Mouse (Mus musculus) stomach, embryonic 15.5 days (tissue): ENCODE measurements around the gene BC030867. TPM values are rescaled to one million over a fixed set of nuclear protein-coding genes. Genes with fewer than 3 reads are reported as not detected.
"Not testable (repeated sequence)": the region's sequence is repeated elsewhere in the genome, so short reads cannot be mapped to it uniquely, and the experiment has no call there.

ENCODE experiments used
- ATAC-seq: fragments of 200-750 bp; cut with Nextera tagmentation; 2 replicates; pipeline ENCODE4 v1.8.0; 2017; ENCODE audit warnings: low read depth, moderate number of reproducible peaks, moderate TSS enrichment; ENCODE audit not compliant: insufficient read depth, low FRiP score
- H3K27ac ChIP-seq: fragments of 300-500 bp; sonication (generic); 2 replicates; pipeline ENCODE4 v1.5.1; 2015; ENCODE audit warnings: mild to moderate bottlenecking, inconsistent platforms
- H3K27me3 ChIP-seq: fragments of 300-500 bp; sonication (generic); replicated peaks from 2 replicates; pipeline ENCODE4 v1.6.1; 2015; ENCODE audit warnings: inconsistent platforms
- H3K36me3 ChIP-seq: fragments of 300-500 bp; sonication (generic); 2 replicates; pipeline ENCODE4 v1.6.1; 2015; ENCODE audit warnings: inconsistent platforms
- H3K4me1 ChIP-seq: fragments of 300-500 bp; sonication (generic); 2 replicates; pipeline ENCODE4 v1.6.1; 2015; ENCODE audit warnings: inconsistent platforms
- H3K4me2 ChIP-seq: fragments of 300-500 bp; sonication (generic); 2 replicates; pipeline ENCODE4 v1.6.1; 2015; ENCODE audit warnings: mild to moderate bottlenecking, inconsistent platforms
- H3K4me3 ChIP-seq: fragments of 300-500 bp; sonication (generic); replicated peaks from 2 replicates; pipeline ENCODE4 v1.5.1; 2015; ENCODE audit warnings: inconsistent platforms
- H3K9ac ChIP-seq: fragments of 300-500 bp; sonication (generic); 2 replicates; pipeline ENCODE4 v1.6.1; 2015; ENCODE audit warnings: inconsistent platforms
- H3K9me3 ChIP-seq: fragments of 300-500 bp; sonication (generic); 2 replicates; pipeline ENCODE4 v1.6.1; 2016; ENCODE audit warnings: inconsistent platforms
- WGBS: fragments of 180-500 bp; shearing (Covaris S2); methylation state at CpG from one replicate; pipeline ENCODE4 v1.1.7; 2015; 5-methylcytosine and 5-hydroxymethylcytosine counted together
- polyA plus RNA-seq: library from polyadenylated mRNA; unstranded; fragments of >200 nt; fragmentation: Nextera tagmentation; extraction: Ambion mirVana; gene quantifications from 2 replicates; pipeline ENCODE4 v1.2.1, GENCODE M21; 2015

BC030867 gene
- polyA plus RNA-seq, 1 experiment from 2014 or later: 11.4 TPM

DNA sequence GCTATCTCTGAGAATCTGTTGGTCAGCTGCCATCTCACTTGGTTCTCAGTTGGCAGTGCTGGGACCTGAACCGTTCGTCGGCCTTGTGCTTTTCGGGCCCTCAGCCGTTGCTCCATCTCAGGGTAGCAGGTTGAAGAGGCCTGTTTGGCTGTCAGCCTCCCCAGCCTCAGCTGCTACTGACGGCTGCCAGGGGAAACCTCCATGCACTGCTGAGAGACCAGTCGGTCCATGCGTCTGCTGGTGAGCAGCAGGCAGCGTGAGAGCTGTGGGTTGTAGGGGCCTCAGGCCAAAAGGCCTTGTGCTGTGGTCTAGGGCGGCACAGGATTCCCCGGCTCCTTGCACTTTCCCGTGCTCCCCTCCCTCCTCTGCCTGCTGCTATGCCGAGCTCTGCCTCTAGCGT is 17.1 kb downstream of the BC030867 start:
- H3K9ac ChIP-seq: no peak overlapping the region
- no peak overlapping the region for H3K4me3 ChIP-seq
- no peak for ATAC-seq
- H3K4me1 ChIP-seq: peaks cover 5% of the 10 kb centered on the region; the same call in 1 of the 2 replicates
- no peaks in the 10 kb centered on the region for H3K27me3 ChIP-seq
- no peak overlapping the region for H3K4me2 ChIP-seq
- no peaks in the 10 kb centered on the region for H3K9me3 ChIP-seq
- H3K36me3 ChIP-seq: no peaks in the 10 kb centered on the region
- WGBS: 71% methylated on average over 14 of the region's 14 CpGs
- no peak overlapping the region for H3K27ac ChIP-seq

DNA sequence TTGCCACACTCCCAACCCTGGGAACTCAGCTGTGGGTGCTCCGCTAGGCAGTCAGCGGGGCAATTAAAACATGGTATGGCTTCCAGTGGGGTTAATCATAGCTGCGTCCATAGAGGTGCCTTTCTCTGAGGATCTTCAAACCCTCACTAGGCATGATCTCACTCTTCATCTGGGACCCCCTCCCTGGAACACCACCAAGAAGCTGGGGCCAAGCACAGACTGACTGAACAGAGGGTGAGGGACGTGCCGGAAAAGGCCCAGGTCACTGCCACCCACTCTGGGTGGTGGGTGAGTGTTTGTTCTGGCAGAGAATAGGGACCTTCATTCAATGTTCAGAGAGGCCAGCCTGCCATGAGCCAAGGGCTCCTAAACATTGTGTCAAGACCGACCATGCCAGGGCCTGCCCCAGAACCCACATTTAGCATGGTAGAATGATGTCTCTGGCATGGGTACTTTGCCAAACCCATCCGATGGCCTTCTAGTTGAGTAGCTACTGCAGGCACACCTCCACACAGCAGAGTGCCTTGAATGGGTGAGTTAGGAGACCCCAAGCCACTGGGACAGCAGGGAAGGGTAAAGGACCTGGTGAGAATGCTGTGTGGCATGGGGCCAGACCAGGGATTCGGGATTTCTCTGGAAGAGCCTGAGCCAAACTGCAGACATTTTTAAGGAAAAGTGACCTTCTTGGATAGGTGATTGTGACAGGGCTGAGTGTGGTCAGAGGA is 18.1 kb downstream of the BC030867 start:
- WGBS: 89% methylated on average over 8 of the region's 8 CpGs
- Histone ChIP-seq H3K9me3 (no peaks in the 10 kb centered on the region), H3K27ac (no peak overlapping the region), H3K36me3 (no peaks in the 10 kb centered on the region), H3K9ac (no peak overlapping the region), H3K4me3 (no peak overlapping the region), H3K27me3 (no peaks in the 10 kb centered on the region), H3K4me2 (no peak overlapping the region), H3K4me1 (peaks cover 5% of the 10 kb centered on the region; the same call in 1 of the 2 replicates)
- ATAC-seq: no peak

DNA sequence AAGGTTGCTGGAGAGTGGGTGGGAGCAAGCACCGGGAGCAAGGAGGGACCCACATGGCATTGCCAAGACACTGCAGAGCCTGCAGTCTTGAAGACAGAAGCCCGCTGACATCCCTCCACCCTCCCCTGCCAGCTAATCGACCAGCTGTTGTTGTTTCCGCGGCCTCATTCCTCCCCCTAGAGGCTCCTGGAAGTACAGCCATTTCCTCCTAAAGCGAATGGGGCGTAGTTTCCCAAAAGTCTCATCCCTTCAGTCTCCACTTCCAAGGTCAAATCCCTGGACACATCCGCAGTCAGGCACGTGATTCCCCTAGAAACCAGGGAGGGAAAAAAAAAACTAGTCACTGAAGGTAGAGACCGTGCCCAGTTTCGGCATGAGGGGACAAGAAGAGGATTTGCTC is 18.8 kb downstream of the BC030867 start:
- 0 out of 2 replicates have a peak overlapping the region, but pooled peaks have one; percentile 19 for H3K4me2 ChIP-seq
- no peaks in the 10 kb centered on the region for H3K27me3 ChIP-seq
- peaks cover 5% of the 10 kb centered on the region; the same call in 1 of the 2 replicates for H3K4me1 ChIP-seq
- no peak; the same call in 1 of the 2 replicates for ATAC-seq
- H3K9me3 ChIP-seq: no peaks in the 10 kb centered on the region
- no peak overlapping the region for H3K9ac ChIP-seq
- no peak overlapping the region for H3K27ac ChIP-seq
- H3K36me3 ChIP-seq: no peaks in the 10 kb centered on the region
- 7% methylated on average over 11 of the region's 11 CpGs for WGBS
- H3K4me3 ChIP-seq: no peak overlapping the region

DNA sequence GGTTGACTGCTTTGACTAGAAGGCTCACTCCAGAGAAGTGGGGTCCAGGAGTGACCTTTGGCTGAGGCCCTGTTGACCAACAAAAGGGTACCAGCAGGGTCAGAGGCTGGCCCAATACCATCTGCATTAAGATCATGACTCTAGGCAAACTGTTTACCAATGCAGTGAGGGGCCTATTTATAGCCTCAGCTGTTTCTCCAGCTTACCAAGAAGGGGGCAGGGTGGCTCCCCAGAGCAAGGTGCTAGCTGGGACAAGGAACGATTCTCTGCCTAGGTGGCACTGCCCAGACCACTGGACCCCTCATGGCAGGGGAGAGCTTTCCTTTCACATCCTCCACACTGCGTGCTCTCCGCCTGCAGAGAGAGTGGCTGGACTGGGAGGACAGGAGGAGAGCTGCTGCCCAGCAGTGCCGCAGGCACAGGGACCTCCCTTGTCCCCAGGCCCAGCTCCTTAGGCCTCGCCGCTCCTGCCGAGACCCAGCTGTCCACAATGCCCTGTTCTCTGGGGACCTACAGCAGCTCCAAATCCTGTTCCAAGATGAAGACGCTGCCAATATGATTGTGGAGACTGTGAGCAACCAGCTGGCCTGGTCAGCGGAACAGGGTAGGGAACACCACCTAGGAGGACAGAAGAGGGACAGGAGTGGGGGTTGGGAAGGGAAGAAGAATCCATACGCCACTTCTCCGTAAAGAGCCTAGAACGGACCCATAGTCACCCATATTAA is 20.0 kb downstream of the BC030867 start, which contains the start of gene Asb16:
Gene Asb16 (plus strand): TSS at position 224 of the 725 bp plus-strand sequence.
- Histone ChIP-seq H3K4me2 (no peak within 1 kb of the TSS), H3K4me3 (no peak within 1 kb of the TSS), H3K9me3 (no peaks in the 10 kb centered on the region), H3K4me1 (peaks cover 5% of the 10 kb centered on the region; the same call in 1 of the 2 replicates), H3K27me3 (no peaks in the 10 kb centered on the region), H3K36me3 (no peaks in the 10 kb centered on the region), H3K27ac (no peak within 1 kb of the TSS), H3K9ac (no peak within 1 kb of the TSS)
- 87% methylated on average over 12 of the region's 12 CpGs for WGBS
- ATAC-seq: no peak

DNA sequence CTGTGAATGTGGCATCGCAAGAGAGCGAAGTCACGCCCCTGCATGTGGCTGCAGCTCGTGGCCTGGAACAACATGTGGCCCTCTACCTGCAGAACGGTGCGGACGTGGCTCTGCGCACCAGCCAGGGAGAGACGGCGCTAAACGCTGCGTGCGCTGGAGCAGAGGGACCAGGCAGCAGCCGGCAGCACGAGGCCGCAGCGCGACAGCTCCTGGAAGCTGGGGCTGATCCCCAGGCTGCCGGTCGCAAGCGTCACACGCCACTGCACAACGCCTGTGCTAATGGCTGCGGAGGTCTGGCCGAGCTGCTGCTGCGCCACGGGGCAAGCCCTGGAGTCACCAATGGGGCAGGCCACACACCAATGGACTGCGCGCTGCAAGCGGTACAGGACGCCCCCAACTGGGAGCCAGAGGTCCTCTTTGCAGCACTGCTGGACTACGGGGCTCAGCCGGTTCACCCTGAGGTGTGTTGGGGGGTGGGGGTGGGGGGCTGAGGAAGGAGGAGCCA is 27.8 kb downstream of the BC030867 start:
- no peaks in the 10 kb centered on the region for H3K36me3 ChIP-seq
- H3K4me2 ChIP-seq: peak overlapping the region; percentile 72
- H3K27ac ChIP-seq: no peak overlapping the region
- H3K4me3 ChIP-seq: peak overlapping the region; percentile 34
- ATAC-seq: peak; percentile 75
- H3K27me3 ChIP-seq: no peaks in the 10 kb centered on the region
- under 1% methylated on average over 33 of the region's 33 CpGs for WGBS
- no peaks in the 10 kb centered on the region for H3K9me3 ChIP-seq
- H3K4me1 ChIP-seq: peaks cover 13% of the 10 kb centered on the region; the same call in 1 of the 2 replicates
- H3K9ac ChIP-seq: peak overlapping the region; percentile 21; the same call in 1 of the 2 replicates

DNA sequence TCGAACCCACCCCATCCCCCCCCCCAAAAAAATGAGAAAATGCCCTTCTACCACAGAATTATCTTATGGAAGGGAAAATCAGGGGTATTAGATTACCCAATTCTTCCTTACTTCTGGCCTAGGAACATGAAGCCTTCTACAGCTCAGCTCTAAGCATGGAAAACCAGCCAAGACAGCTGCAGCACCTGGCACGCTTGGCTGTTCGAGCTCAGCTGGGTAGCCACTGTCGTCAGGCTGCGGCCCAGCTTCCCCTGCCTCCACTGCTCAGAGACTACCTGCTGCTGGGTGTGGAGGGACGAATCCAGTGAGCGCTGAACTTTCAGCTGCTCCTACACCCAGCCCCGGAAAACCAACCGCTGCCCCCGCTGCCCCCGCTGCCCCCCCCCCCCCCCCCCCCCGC is 29.1 kb downstream of the BC030867 start:
- Histone ChIP-seq H3K36me3 (no peaks in the 10 kb centered on the region), H3K4me1 (peaks cover 13% of the 10 kb centered on the region; the same call in 1 of the 2 replicates), H3K27ac (no peak overlapping the region), H3K4me3 (no peak overlapping the region), H3K9ac (no peak overlapping the region), H3K9me3 (no peaks in the 10 kb centered on the region), H3K27me3 (no peaks in the 10 kb centered on the region), H3K4me2 (no peak overlapping the region)
- WGBS: 71% methylated on average over 11 of the region's 12 CpGs
- no peak for ATAC-seq

DNA sequence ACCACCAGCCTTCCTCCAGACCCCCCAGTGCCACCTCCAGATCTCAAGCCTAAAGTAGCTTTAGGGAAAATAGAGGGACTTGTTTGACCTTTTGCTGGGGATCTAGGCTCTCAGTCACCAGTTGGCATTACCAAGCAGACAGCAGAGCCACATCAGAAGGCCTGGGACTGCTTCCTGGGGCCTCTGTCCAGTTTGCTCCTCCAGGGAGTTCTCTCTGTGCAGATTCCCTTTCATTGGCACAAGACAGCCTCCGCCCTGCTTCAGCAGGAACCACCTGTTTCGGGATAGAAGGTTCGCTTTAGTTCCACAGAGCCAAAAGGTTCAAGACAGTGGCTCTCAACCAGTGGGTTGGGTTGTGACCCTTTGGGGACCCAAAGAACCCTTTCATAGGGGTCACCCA is 30.9 kb downstream of the BC030867 start:
- Histone ChIP-seq H3K27me3 (no peaks in the 10 kb centered on the region), H3K4me1 (peaks cover 13% of the 10 kb centered on the region; the same call in 1 of the 2 replicates), H3K36me3 (no peaks in the 10 kb centered on the region), H3K4me2 (no peak overlapping the region), H3K9me3 (no peaks in the 10 kb centered on the region), H3K27ac (no peak overlapping the region), H3K4me3 (no peak overlapping the region), H3K9ac (no peak overlapping the region)
- 82% methylated on average over 3 of the region's 3 CpGs for WGBS
- no peak for ATAC-seq

DNA sequence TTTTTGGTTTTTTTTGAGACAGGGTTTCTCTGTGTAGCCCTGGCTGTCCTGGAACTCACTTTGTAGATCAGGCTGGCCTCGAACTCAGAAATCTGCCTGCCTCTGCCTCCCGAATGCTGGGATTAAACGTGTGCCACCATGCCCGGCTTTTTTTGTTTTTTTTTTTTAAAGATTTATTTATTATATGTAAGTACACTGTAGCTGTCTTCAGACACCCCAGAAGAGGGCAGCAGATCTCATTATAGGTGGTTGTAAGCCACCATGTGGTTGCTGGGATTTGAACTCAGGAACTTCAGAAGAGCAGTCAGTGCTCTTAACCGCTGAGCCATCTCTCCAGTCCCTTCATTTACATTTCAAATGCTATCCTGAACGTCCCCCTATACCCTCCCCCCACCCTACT is 31.6 kb downstream of the BC030867 start:
- not testable (repeated sequence) for H3K9me3 ChIP-seq, H3K4me2 ChIP-seq, H3K9ac ChIP-seq, ATAC-seq, H3K27ac ChIP-seq, H3K4me3 ChIP-seq, H3K36me3 ChIP-seq, H3K27me3 ChIP-seq
- 76% methylated on average over 6 of the region's 6 CpGs for WGBS
- H3K4me1 ChIP-seq: peaks cover 13% of the 10 kb centered on the region; the same call in 1 of the 2 replicates

DNA sequence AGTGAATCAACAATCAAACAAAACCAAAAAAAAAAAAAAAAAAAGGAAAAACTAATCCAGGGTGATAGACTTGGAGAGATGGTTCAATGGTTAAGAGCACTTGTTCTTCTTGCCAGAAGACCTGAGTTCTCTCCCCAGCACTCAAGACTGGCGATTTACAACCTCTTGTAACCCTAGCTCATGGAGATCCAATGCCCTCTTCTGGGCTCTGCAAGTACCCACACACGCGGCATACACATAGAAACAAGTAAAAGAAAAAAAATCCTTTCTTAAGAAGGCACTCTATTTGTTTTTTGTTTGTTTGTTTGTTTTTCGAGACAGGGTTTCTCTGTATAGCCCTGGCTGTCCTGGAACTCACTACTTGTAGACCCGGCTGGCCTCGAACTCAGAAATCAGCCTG is 35.2 kb downstream of the BC030867 start:
- peaks cover 16% of the 10 kb centered on the region for H3K36me3 ChIP-seq
- no peaks in the 10 kb centered on the region for H3K27me3 ChIP-seq
- peak overlapping the region; percentile 88 for H3K27ac ChIP-seq
- H3K9ac ChIP-seq: no peak overlapping the region
- ATAC-seq: no peak
- 0 out of 2 replicates have a peak, but pooled peaks cover 9% of the 10 kb centered on the region for H3K4me1 ChIP-seq
- H3K4me2 ChIP-seq: peak overlapping the region; percentile 69
- peak overlapping the region; percentile 71 for H3K4me3 ChIP-seq
- no peaks in the 10 kb centered on the region for H3K9me3 ChIP-seq
- 79% methylated on average over 6 of the region's 6 CpGs for WGBS

DNA sequence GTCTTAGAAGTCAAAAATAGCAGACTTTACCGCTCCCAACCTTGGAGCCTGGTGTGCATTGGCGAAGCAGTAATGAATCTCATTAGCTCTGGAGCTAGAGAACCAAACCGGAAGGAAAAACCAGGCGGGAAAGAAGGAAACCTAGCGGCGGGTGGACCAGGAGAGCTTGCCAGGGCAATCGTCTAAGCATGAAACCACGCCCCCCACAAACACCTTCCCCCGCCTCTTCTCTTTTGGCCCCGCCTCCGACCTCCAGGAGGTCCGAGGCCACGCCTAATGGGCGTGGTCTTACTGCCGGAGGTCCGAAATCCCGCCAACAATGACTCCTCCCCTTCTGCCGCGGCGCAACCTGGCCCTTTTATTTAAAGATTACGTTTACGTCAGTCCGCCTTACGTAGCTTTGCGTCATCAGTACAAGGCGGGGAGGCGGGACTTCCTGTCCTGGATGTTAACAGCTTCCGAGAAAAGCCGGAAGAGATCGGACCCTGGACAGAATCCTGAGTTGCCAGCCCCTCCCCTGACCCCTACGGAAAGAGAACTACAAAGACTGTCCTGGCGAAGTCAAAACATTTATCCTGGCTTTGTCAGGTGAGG is 35.9 kb downstream of the BC030867 start, which contains the start of gene Tmub2:
Gene Tmub2 (plus strand): TSS at position 431 of the 594 bp plus-strand sequence.
- Histone ChIP-seq H3K4me2 (peak within 1 kb of the TSS; percentile 69), H3K36me3 (peaks cover 17% of the 10 kb centered on the region), H3K9me3 (no peaks in the 10 kb centered on the region), H3K4me3 (peak within 1 kb of the TSS; percentile 71), H3K9ac (peak within 1 kb of the TSS; percentile 76), H3K27ac (peak within 1 kb of the TSS; percentile 88), H3K4me1 (peaks cover 15% of the 10 kb centered on the region; the same call in 1 of the 2 replicates), H3K27me3 (no peaks in the 10 kb centered on the region)
- ATAC-seq: peak; percentile 92
- under 1% methylated on average over 32 of the region's 32 CpGs for WGBS

DNA sequence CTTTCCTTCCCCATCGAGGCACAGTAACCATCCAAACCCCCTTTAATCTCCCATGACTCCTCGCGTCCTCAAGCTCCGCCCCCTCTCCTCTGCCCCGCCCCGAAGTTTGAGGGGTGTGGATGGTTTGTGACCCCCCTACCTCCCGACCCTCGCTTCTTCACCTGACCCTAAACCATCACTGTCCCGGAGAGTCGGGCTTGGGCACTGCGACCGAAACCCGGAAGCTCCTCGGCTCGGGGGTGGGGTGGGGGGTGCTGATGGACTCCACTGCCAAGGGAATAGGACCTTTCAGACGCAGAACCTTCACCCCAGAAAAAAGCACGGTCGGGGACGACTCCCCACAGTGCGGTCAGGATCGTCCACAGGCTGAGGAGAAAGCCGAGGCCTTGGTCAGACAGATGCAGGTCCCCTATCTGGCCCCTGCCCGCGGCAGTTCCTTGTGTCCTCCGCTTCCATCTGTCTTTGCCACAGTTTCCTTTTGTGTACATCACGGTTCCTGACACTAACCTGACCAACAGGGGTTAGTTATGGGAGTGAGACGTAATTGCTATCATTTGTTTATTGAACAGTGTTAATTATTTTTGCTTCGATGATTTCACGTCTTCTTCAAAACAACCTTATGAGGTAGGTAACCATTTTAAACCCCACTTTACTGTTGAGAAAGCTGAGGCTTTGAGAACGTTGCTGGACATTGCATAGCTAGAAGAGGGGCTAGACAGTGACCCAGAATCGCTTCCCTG is 36.6 kb downstream of the BC030867 start:
- peaks cover 20% of the 10 kb centered on the region; the same call in 1 of the 2 replicates for H3K4me1 ChIP-seq
- peak overlapping the region; percentile 71 for H3K4me3 ChIP-seq
- H3K9ac ChIP-seq: peak overlapping the region; percentile 76
- H3K36me3 ChIP-seq: peaks cover 17% of the 10 kb centered on the region
- no peaks in the 10 kb centered on the region for H3K9me3 ChIP-seq
- peak; percentile 69 for ATAC-seq
- peak overlapping the region; percentile 88 for H3K27ac ChIP-seq
- H3K27me3 ChIP-seq: no peaks in the 10 kb centered on the region
- WGBS: 2% methylated on average over 31 of the region's 31 CpGs
- H3K4me2 ChIP-seq: peak overlapping the region; percentile 69
